Mouse (Mus musculus) megakaryocyte, embryonic 14.5 days (primary cell): ENCODE measurements around the gene Wdr62.

Experiments used
- FLI1 ChIP-seq: IDR thresholded peaks from 2 replicates; pipeline ENCODE4 v1.6.1; 2012; ENCODE audit warnings: low read length, inconsistent platforms, mixed read lengths
- GATA1 ChIP-seq: IDR thresholded peaks from 3 replicates; pipeline ENCODE4 v1.6.1; 2012; ENCODE audit warnings: mixed read lengths, low read length, inconsistent platforms, borderline replicate concordance

DNA sequence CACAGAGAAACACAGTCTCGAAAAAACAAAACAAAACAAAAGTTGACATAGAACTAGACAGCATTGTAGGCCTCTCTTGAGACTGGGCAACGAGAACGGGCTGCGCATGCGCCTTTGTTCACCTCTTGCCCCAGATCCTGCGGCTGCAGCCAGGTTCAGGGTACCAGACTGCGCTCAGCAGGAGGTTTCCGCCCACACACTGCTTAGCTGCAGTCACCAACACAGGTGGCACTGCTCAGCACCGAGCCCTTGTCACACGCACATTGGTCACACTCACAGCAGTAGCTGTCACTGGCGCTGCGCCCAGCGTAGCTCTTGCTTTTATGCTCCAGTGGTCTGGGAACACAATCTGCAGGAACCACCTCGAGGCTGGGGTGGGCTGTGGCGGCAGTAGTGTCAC, 46.9 kb upstream of the Wdr62 start:
- no peak for TF ChIP-seq GATA1
- no peak for TF ChIP-seq FLI1
